Mouse (Mus musculus): ENCODE data around the gene Ndufa4.

- TF ChIP-seq CHD2 (IDR thresholded peaks at IDR 0.05; ENCODE audit: low read depth, low read length) (no peak), HCFC1 (IDR thresholded peaks at IDR 0.05; ENCODE audit: borderline replicate concordance, insufficient read depth, low read length) (no peak), MAFK (IDR thresholded peaks at IDR 0.05; ENCODE audit: insufficient read depth, low read depth, low read length) (no peak), ZC3H11A (IDR thresholded peaks at IDR 0.05; ENCODE audit: borderline replicate concordance, low read depth, low read length) (no peak), ZNF384 (IDR thresholded peaks at IDR 0.05; ENCODE audit: low read depth, low read length) (no peak)
Observed at GRCm38 (mm10) chr6:11927485-11927884, 20.2 kb upstream of the Ndufa4 start.
